Mouse (Mus musculus) midbrain, embryonic 10.5 days (tissue): ENCODE measurements around the gene Pitpnm3. TPM values are rescaled to one million over a fixed set of nuclear protein-coding genes. Genes with fewer than 3 reads are reported as not detected.

ENCODE experiments used
- DNase-seq: peaks from one replicate; pipeline ENCODE4 v3.0.0-alpha.2; 2017; ENCODE audit warnings: low spot score
- H3K27ac ChIP-seq: fragments of 300-500 bp; sonication (generic); replicated peaks from 2 replicates; pipeline ENCODE4 v1.5.1; 2016; ENCODE audit warnings: mild to moderate bottlenecking
- H3K27me3 ChIP-seq: fragments of 300-500 bp; sonication (generic); 2 replicates; pipeline ENCODE4 v1.6.1; 2016; ENCODE audit warnings: low read depth, mild to moderate bottlenecking; ENCODE audit not compliant: poor library complexity, severe bottlenecking
- H3K36me3 ChIP-seq: fragments of 300-500 bp; sonication (generic); 2 replicates; pipeline ENCODE4 v1.6.1; 2016; ENCODE audit warnings: mild to moderate bottlenecking, moderate library complexity
- H3K4me1 ChIP-seq: fragments of 300-500 bp; sonication (generic); 2 replicates; pipeline ENCODE4 v1.6.1; 2016
- H3K4me3 ChIP-seq: fragments of 300-500 bp; sonication (generic); 2 replicates; pipeline ENCODE4 v1.5.1; 2016; ENCODE audit warnings: mild to moderate bottlenecking, moderate library complexity
- H3K9me3 ChIP-seq: fragments of 300-500 bp; sonication (generic); replicated peaks from 2 replicates; pipeline ENCODE4 v1.6.1; 2016; ENCODE audit warnings: mild to moderate bottlenecking
- WGBS: fragments of 180-500 bp; shearing (Covaris S2); methylation state at CpG from one replicate; pipeline ENCODE4 v1.1.7; 2016; 5-methylcytosine and 5-hydroxymethylcytosine counted together
- polyA plus RNA-seq: library from polyadenylated mRNA; unstranded; fragments of >200 nt; fragmentation: Nextera tagmentation; extraction: Ambion mirVana; gene quantifications from 2 replicates; pipeline ENCODE4 v1.2.1, GENCODE M21; 2016

Pitpnm3 gene
- polyA plus RNA-seq, 1 experiment from 2014 or later = 0.10 TPM

GRCm38 (mm10) chr11:72052636-72053035 is 82.9 kb downstream of the Pitpnm3 start:
- H3K4me3 ChIP-seq = no peak overlapping the region
- WGBS = 16% methylated on average over 5 of the region's 5 CpGs
- peaks cover 33% of the 10 kb centered on the region for H3K4me1 ChIP-seq
- peaks cover 13% of the 10 kb centered on the region for H3K36me3 ChIP-seq
- peak; percentile 69 for DNase-seq
- H3K9me3 ChIP-seq = no peaks in the 10 kb centered on the region
- no peak overlapping the region for H3K27ac ChIP-seq
- H3K27me3 ChIP-seq = peaks cover 56% of the 10 kb centered on the region

GRCm38 (mm10) chr11:72052221-72052620 is 83.4 kb downstream of the Pitpnm3 start:
- Histone ChIP-seq H3K4me1 (peaks cover 33% of the 10 kb centered on the region), H3K27me3 (peaks cover 56% of the 10 kb centered on the region), H3K4me3 (no peak overlapping the region), H3K27ac (no peak overlapping the region), H3K9me3 (no peaks in the 10 kb centered on the region), H3K36me3 (peaks cover 16% of the 10 kb centered on the region)
- DNase-seq = no peak
- 63% methylated on average over 3 of the region's 3 CpGs for WGBS

DNA sequence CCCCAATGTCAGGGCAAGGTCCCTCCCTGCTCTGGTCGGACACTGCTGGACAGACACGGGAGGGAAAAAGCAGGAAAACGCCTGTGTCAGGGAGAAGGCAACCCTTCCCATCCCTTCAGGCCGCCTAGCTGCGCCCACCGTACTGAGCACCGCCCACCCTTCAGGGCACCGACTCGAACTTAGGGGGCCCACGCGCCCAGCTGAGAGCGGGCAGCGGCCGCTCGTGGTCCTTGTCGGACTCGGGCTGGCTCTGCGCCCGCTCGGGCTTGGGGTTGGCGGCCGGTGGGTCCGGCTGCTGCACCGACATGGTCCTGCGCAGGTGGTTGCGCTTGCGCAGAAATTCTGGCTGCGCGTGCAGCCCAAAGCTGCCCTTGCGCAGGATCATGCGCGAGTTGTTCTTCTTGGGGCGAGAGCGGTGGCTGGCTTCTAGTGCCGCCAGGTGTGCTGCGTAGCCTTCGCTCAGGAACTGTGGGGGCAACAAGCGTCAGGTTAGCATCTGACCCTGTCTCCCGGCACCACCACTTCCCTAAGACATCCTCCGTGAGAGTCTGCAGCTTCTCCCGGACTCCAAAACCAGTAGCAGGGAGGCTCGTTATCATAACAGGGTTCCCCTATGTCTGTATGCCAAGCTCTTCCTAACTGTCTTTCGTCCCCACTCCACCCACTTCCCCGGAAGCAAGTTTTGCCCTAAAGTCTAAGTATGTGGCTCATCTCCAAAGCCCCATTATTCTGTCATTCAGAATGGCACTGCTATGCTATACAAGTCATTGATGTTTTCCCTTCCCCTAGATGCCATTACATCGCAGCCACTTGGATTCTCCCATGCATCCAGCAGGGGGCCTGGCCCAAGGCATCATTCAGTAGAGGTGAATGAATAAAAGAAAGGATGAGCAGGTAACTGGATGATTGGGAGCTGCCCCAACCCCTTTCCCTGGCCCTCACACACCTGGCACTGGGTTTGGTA is 84.4 kb downstream of the Pitpnm3 start:
- Histone ChIP-seq H3K4me1 (peaks cover 33% of the 10 kb centered on the region), H3K27me3 (peaks cover 56% of the 10 kb centered on the region), H3K9me3 (no peaks in the 10 kb centered on the region), H3K36me3 (peaks cover 27% of the 10 kb centered on the region), H3K4me3 (peak overlapping the region; percentile 69), H3K27ac (peak overlapping the region; percentile 70)
- WGBS = 3% methylated on average over 45 of the region's 45 CpGs
- DNase-seq = peak; percentile 59

DNA sequence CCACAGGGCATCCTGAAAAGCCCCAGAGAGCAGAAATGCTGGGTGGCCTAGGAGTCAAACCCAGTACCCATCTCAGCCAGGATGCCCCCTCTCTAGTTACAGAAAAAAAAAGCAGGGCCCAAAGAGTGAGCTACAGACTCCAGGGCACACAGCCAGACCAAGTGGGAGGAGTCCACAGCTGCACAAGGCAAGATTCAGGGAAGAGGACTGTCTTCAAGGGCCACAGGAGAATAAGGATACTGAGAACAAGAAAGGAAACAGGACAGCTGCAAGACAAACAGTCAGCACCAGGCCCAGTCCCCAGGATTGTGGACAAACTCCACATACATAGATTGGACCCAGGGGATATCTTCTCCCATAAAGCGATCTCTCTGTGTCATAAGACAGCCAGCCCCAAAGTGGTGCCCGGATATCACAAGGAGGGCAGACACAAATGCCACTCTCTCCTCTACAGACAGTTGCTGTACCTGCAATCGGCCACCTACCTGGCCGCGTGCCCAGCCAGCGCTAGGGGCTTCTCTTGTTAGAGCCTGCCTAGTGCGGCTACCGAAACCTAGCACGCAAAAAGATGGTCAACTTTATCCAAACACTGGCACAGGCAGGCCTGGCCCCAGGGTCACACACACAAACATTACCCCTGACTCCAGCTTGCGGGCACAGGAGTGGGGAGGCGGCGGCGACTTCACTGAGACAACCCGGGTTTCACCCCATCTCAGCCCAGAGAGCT is 85.2 kb downstream of the Pitpnm3 start:
- peaks cover 56% of the 10 kb centered on the region for H3K27me3 ChIP-seq
- H3K27ac ChIP-seq = peak overlapping the region; percentile 70; the same call in 1 of the 2 replicates
- no peak for DNase-seq
- peak overlapping the region; percentile 69 for H3K4me3 ChIP-seq
- peaks cover 28% of the 10 kb centered on the region for H3K4me1 ChIP-seq
- H3K9me3 ChIP-seq = no peaks in the 10 kb centered on the region
- WGBS = 23% methylated on average over 14 of the region's 14 CpGs
- peaks cover 35% of the 10 kb centered on the region for H3K36me3 ChIP-seq

DNA sequence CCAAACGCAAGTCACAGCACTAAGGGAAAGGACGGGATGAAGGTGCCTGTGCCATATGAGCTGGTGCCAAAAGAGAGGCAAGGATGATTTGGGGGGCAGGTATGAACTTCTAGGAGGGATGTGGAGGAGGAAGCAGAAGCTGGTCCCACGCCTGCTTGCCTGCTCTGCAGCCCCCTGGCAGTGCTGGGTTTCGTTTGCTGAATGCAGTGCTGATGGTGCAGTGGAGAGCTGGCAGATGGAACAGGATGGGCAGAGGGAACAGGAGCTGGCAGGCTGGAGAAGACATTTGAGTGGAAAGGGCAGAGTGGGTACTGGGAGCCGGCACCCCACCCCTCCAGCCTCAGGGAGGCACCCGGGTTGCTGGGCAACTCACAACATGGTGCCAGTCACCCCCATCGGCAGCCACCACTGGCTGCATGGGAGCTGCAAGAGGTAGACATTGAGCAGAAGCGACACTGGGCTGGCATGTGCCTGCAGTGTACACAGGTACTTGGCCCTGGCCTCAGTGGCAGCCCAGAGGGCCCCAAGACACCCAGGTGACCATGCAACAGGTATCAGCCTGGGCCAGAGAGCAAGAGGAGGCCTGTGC is 86.3 kb downstream of the Pitpnm3 start:
- DNase-seq = no peak

DNA sequence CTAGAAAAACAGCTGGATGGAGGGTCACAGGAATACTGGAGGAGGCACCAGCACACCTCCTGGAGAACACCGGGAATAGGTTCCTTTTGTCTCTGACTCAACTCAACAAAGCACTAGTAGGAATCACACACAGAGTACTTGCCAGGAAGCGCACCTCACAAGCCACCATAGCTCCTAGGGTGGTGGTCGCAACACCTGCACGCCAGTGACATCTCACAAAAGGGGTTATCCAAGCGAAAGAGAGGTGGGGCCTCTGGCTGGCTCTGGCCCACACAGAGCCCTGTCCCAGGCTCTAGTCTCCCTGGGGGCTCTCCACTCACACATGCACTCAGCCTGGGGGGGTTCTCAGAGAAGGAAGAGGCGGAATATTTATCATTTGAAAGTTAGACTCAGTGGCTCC is 86.8 kb downstream of the Pitpnm3 start:
- Histone ChIP-seq H3K4me1 (peaks cover 44% of the 10 kb centered on the region), H3K4me3 (no peak overlapping the region), H3K9me3 (no peaks in the 10 kb centered on the region), H3K36me3 (peaks cover 51% of the 10 kb centered on the region), H3K27me3 (peaks cover 49% of the 10 kb centered on the region), H3K27ac (no peak overlapping the region)
- WGBS = 53% methylated on average over 6 of the region's 6 CpGs
- DNase-seq = no peak

More for the DNA sequence above, 86.3 kb downstream of the Pitpnm3 start:
- WGBS = 74% methylated on average over 8 of the region's 8 CpGs
- Histone ChIP-seq H3K27ac (no peak overlapping the region), H3K36me3 (peaks cover 46% of the 10 kb centered on the region), H3K4me3 (no peak overlapping the region), H3K9me3 (no peaks in the 10 kb centered on the region), H3K27me3 (peaks cover 55% of the 10 kb centered on the region), H3K4me1 (peaks cover 38% of the 10 kb centered on the region)

- Histone ChIP-seq H3K4me1 (peaks cover 60% of the 10 kb centered on the region), H3K4me3 (peak overlapping the region; percentile 80)
Observed at GRCm38 (mm10) chr11:72044231-72044630, 91.3 kb downstream of the Pitpnm3 start.

GRCm38 (mm10) chr11:72042631-72043030 is 92.9 kb downstream of the Pitpnm3 start:
- WGBS = 2% methylated on average over 14 of the region's 14 CpGs
- no peaks in the 10 kb centered on the region for H3K9me3 ChIP-seq
- H3K4me3 ChIP-seq = peak overlapping the region; percentile 80
- peak overlapping the region; percentile 97 for H3K27ac ChIP-seq
- peaks cover 40% of the 10 kb centered on the region for H3K36me3 ChIP-seq
- H3K4me1 ChIP-seq = peaks cover 76% of the 10 kb centered on the region
- H3K27me3 ChIP-seq = peaks cover 10% of the 10 kb centered on the region; the same call in 1 of the 2 replicates
- no peak for DNase-seq

More at GRCm38 (mm10) chr11:72044231-72044630, 91.3 kb downstream of the Pitpnm3 start:
- 89% methylated on average over 3 of the region's 3 CpGs for WGBS
- Histone ChIP-seq H3K27ac (no peak overlapping the region), H3K9me3 (no peaks in the 10 kb centered on the region), H3K27me3 (peaks cover 11% of the 10 kb centered on the region), H3K36me3 (peaks cover 53% of the 10 kb centered on the region)
- DNase-seq = no peak

DNA sequence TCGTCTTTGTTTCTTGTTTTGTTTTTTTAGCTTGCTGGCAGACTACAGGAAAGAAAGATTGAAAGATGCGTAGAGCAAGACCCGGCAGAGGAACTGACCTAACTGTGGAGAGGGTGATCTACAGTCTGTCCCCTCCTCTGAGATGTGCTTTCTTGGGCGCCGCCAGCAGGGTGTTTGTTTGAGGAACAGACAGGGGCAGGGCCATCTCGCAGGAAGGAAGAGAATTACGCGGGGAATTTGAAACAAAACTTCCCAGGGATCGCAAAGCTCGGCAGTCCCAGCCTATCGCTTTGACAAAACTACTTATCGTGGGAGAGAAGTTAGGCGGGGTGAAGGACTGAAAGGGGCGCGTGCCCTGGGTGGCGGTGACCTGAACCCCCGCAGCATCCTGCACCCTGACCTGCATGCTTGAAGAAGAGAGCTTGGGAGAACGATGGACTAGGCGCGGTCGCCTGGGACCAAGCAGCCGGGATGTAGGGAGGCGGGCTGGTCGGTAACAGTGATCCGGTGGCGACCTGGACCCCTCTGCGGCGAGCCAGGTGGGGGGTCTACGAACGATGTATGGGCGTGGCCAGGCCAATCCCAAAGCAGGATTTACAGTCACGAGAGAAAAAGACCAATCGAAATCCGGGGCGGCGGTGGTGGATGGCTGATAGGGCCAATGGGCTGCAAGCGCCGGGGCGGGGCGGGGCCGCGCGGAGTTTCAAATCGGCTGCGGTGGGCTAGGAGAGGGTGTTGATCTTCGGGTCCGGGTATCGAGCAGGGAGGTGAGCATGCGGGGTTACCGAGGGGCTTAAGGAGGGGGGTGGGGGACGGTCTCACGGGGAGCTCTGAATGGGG is 93.6 kb downstream of the Pitpnm3 start, which contains the start of gene Pimreg:
Gene Pimreg (plus strand): TSS at position 265 of the 840 bp plus-strand sequence.
- peak; percentile 98 for DNase-seq
- H3K36me3 ChIP-seq = peaks cover 34% of the 10 kb centered on the region
- peak within 1 kb of the TSS; percentile 80 for H3K4me3 ChIP-seq
- H3K27ac ChIP-seq = peak within 1 kb of the TSS; percentile 97
- peaks cover 80% of the 10 kb centered on the region for H3K4me1 ChIP-seq
- no peaks in the 10 kb centered on the region for H3K9me3 ChIP-seq
- under 1% methylated on average over 52 of the region's 52 CpGs for WGBS
- peaks cover 14% of the 10 kb centered on the region; the same call in 1 of the 2 replicates for H3K27me3 ChIP-seq

DNA sequence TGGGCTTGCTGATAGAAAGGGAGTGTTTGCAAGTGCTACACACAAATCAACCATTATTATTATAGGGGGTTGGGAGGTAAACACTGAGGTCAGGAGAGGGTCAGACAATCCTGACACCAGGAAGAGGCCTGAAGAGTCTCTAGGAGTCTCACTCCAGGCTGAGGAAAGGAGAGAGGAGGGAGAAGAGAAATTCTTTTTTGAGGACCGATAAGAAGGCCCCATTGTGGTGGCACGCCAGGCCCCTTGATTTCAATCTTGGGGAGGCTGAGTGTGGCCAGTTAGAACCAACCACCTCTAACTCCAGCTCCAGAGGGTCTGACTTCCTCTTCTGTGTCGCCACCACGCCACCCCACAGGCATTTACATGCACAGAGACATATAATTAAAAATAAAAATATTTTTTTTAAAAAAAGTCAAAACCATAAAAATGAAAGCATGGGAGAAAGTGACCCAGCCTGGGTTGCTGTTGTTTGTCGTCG is 94.2 kb downstream of the Pitpnm3 start:
- peaks cover 28% of the 10 kb centered on the region for H3K36me3 ChIP-seq
- peaks cover 14% of the 10 kb centered on the region; the same call in 1 of the 2 replicates for H3K27me3 ChIP-seq
- H3K4me1 ChIP-seq = peaks cover 80% of the 10 kb centered on the region
- H3K27ac ChIP-seq = peak overlapping the region; percentile 97
- H3K9me3 ChIP-seq = no peaks in the 10 kb centered on the region
- WGBS = 14% methylated on average over 6 of the region's 6 CpGs
- no peak for DNase-seq
- peak overlapping the region; percentile 80 for H3K4me3 ChIP-seq

DNA sequence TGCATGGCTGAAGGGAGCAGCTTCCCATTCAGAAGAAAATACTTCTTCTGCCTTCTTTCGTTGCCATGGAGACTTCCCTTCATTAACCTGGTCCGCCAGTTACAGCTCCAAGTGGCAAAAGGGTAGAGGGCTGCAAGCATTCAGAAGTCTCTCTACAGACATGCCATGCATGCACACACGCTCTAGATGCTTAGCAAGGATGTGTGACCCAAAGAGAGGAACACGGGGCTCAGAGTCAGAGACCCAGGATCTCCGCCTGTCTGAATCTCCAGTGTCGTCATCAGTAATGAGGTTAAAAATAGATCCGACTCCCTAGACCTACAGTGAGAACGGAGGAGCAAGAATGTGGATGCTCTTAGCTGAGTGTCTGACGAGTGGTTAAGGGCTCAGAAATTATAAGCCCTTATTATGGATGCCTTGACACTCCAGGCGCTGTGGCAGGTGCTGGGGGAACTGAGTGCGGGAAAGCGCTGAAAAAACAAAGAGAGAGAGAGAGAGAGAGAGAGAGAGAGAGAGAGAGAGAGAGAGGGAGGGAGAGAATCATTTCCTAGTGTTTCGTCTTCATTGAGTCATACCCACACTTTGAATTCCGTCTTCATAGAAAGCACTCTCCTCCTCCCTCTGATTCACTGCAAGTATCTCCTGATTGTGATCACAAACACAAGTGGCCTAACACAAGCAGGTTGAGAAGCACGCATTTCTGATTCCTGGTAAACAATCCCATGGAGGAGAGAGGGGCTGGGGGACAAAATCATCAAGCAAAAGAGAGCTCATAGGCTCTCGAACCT is 95.8 kb downstream of the Pitpnm3 start:
- peaks cover 12% of the 10 kb centered on the region for H3K36me3 ChIP-seq
- H3K9me3 ChIP-seq = no peaks in the 10 kb centered on the region
- 40% methylated on average over 16 of the region's 16 CpGs for WGBS
- H3K27ac ChIP-seq = peak overlapping the region; percentile 67
- no peak for DNase-seq
- peaks cover 71% of the 10 kb centered on the region for H3K4me1 ChIP-seq
- peaks cover 14% of the 10 kb centered on the region; the same call in 1 of the 2 replicates for H3K27me3 ChIP-seq
- H3K4me3 ChIP-seq = peak overlapping the region; percentile 24; the same call in 1 of the 2 replicates
